Mouse (Mus musculus) thymus, adult 18-20 months (tissue): ENCODE data around the gene Wdr92.
"Not testable (repeated sequence)": the region's sequence is repeated elsewhere in the genome, so short reads cannot be mapped to it uniquely, and the experiment has no call there.

Source experiments
- DNase-seq, 2 experiments: peaks; one replicate each; pipeline ENCODE4 v3.0.0; 2022; ENCODE audit warnings: mixed read lengths in 2 of 2

Gene Wdr92

GRCm38 (mm10) chr11:17211258-17212140 lies 29.6 kb downstream of the Wdr92 start, which contains the start of gene Pno1:
Gene Pno1 (minus strand): TSS chr11:17211568.
- DNase-seq, result peak; percentile 92 to 96

DNA sequence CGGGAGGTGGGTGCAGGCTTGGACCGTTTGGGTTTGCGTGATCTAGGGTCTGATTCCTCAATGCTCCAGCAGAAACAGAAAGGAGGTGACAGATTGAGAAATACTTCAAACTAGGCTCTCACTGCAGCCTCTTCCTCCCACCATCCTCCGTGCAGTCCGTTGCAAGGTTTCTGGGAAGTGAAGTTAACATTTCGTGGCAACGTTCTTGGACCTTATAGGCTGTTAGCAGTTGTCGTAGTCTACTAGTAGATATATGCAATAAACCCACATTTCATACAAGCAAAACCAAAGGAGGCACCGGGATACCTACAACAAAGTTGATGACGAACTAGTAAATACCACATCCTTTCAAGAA lies 30.2 kb downstream of the Wdr92 start:
- DNase-seq, result no peak

GRCm38 (mm10) chr11:17212903-17213509 lies 31.1 kb downstream of the Wdr92 start:
- DNase-seq, result no peak

DNA sequence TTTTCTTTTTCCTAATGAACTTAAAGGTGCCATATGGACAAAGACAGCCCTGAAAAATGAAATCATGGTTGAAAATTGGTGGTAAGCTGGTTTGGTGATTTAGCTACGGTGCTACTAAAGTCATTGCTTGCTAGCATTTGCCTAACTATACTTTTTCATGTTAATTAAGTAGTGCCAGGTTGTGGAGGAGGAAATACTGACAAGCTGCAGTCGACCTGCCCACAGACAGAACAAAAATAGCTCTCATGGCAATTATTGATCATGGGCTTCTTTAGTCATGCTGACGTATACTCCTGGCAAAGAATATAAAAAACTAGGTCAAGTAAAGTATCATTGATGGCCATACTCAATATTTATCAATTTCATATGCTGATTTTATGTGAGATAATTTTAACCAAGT lies 33.6 kb downstream of the Wdr92 start:
- no peak for DNase-seq

DNA sequence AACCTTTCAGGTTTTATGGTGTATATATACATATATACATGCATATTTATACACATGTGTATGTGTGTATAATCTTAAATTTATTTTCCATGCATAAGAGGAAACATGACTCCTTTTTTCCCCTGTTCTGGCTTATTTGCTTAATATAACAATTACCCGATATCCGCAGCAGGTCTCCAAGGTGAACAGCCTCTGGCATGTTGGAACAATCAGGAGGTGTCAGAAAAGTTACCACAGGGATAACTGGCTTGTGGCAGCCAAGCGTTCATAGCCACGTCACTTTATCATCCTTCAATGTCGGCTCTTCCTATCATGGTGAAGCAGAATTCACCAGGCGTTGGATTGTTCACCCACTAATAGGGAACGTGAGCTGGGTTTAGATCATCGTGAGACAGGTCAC lies 39.2 kb downstream of the Wdr92 start:
- DNase-seq, result no peak

- DNase-seq, result no peak
Observed at GRCm38 (mm10) chr11:17232792-17233191, 50.9 kb downstream of the Wdr92 start.

DNA sequence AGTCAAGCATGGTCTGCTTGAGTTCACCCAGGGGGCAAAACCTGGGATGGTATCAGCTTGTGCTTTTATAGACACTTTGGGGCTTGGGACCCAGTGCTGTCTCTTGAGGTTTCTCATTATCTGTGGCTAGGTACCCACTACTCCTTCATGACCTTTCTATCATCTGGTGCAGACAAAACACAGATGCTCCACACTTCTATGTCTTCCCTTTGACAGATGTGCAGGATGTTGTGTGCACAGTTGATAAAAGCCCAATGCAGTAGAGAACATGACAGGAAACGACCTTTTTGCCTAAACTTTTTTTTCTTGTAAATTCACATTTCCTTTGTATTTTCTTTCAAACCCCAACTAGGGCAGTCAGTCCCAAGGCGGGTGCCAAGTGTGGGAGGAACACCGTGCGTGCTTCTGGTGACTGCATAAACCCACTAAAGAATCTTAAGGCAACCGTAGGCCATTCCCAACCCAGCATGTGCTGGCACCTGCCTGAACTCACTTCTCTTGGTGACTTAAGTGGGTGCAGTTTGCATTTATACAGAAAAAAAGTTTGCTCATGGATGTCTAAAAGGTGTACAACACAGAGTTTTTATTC lies 54.6 kb downstream of the Wdr92 start:
- peak; percentile 16 to 34 for DNase-seq

- not testable (repeated sequence) for DNase-seq
Observed at GRCm38 (mm10) chr11:17238598-17238997, 56.7 kb downstream of the Wdr92 start.

DNA sequence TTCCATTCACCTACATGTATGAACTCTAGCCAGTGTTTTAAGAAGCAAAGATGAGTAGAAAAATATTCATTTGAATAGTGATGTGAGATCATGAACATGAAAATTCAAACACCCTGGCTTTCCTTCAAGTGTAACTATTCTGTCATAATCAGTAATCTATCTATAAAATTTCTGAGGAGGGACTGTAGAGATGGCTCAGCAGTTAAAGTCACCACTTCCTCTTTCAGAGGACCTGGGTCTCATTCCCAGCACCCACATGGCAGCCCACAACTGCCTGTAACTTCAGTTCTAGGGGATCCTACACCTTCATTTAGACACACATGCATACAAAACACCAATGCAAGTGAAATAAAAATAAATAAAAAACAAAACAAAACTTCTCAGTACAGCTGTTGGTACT lies 66.8 kb downstream of the Wdr92 start:
- DNase-seq, result no peak

GRCm38 (mm10) chr11:17256813-17257365 lies 75.0 kb downstream of the Wdr92 start:
- DNase-seq, result peak in 1 of 2 experiments; percentile 19

- DNase-seq, result peak; percentile 84 to 87
Observed at GRCm38 (mm10) chr11:17257443-17257842, 75.5 kb downstream of the Wdr92 start, which contains the start of gene C1d. Gene C1d (plus strand): TSS chr11:17257579.

- no peak for DNase-seq
Observed at GRCm38 (mm10) chr11:17257861-17258260, 76.0 kb downstream of the Wdr92 start.

DNA sequence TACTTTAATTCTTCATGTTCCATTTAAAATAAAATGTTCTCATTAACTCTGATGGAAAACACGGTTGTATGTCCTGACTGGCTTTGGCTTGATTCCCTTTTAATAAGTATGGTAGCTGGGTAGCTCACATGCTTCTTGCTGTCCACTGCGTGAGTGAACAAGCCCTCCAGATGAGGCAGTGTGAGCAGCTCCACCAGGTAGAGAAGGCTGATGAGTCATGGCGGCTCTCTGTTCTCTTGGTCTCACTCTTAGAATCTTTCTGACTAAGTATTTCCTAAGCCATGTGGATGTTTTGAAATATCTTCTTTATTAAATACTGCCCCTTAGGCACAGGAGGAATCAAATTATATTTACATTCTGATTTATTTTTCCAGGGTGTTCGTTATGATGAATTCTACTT lies 85.3 kb downstream of the Wdr92 start:
- no peak for DNase-seq

- no peak for DNase-seq
Observed at GRCm38 (mm10) chr11:17268801-17269200, 86.9 kb downstream of the Wdr92 start.

GRCm38 (mm10) chr11:17279959-17280358 lies 98.1 kb downstream of the Wdr92 start:
- no peak for DNase-seq
